Mouse (Mus musculus) lung, embryonic 14.5 days (tissue): ENCODE measurements around the gene Ube2j2. TPM values are rescaled to one million over a fixed set of nuclear protein-coding genes. Genes with fewer than 3 reads are reported as not detected.

Experiments used
- ATAC-seq: fragments of 200-750 bp; cut with Nextera tagmentation; 2 replicates; pipeline ENCODE4 v1.8.0; 2017; ENCODE audit warnings: mild to moderate bottlenecking, moderate TSS enrichment, moderate library complexity; ENCODE audit not compliant: insufficient read depth
- DNase-seq: peaks from one replicate; pipeline ENCODE4 v3.0.0-alpha.2; 2015
- H3K27ac ChIP-seq: fragments of 300-500 bp; sonication (generic); 2 replicates; pipeline ENCODE4 v1.5.1; 2014; ENCODE audit warnings: low read depth, mild to moderate bottlenecking, moderate library complexity
- H3K27me3 ChIP-seq: fragments of 300-500 bp; sonication (generic); 2 replicates; pipeline ENCODE4 v1.6.1; 2014; ENCODE audit warnings: low read length, control low read depth; ENCODE audit not compliant: insufficient read depth
- H3K36me3 ChIP-seq: fragments of 300-500 bp; sonication (generic); 2 replicates; pipeline ENCODE4 v1.6.1; 2014; ENCODE audit warnings: control low read depth; ENCODE audit not compliant: insufficient read depth
- H3K4me1 ChIP-seq: fragments of 300-500 bp; sonication (generic); 2 replicates; pipeline ENCODE4 v1.6.1; 2014; ENCODE audit warnings: antibody characterized with exemption, control low read depth; ENCODE audit not compliant: insufficient read depth
- H3K4me2 ChIP-seq: fragments of 300-500 bp; sonication (generic); 2 replicates; pipeline ENCODE4 v1.6.1; 2014; ENCODE audit warnings: mild to moderate bottlenecking
- H3K4me3 ChIP-seq: fragments of 300-500 bp; sonication (generic); 2 replicates; pipeline ENCODE4 v1.5.1; 2014; ENCODE audit warnings: low read depth, low read length
- H3K9ac ChIP-seq: fragments of 300-500 bp; sonication (generic); 2 replicates; pipeline ENCODE4 v1.6.1; 2014
- H3K9me3 ChIP-seq: fragments of 300-500 bp; sonication (generic); 2 replicates; pipeline ENCODE4 v1.6.1; 2016; ENCODE audit warnings: low read depth, low read length, control low read depth
- CTCF ChIP-seq: IDR thresholded peaks from 2 replicates; pipeline ENCODE4 v1.5.1; 2016; ENCODE audit warnings: antibody characterized with exemption, low read depth
- WGBS: fragments of 180-500 bp; shearing (Covaris S2); extraction: QIAGEN DNeasy Blood & Tissue Kit; methylation state at CpG from one replicate; pipeline ENCODE4 v1.1.7; 2014; 5-methylcytosine and 5-hydroxymethylcytosine counted together
- polyA plus RNA-seq: library from polyadenylated mRNA; unstranded; fragments of >200 nt; fragmentation: Nextera tagmentation; extraction: Ambion mirVana; gene quantifications from 2 replicates; pipeline ENCODE4 v1.2.1, GENCODE M21; 2014

Ube2j2 gene
- polyA plus RNA-seq, 1 experiment from 2014 or later: 127 TPM

- no peak overlapping the region for H3K27ac ChIP-seq
- no peak overlapping the region for H3K9ac ChIP-seq
- no peak for TF ChIP-seq CTCF
- H3K36me3 ChIP-seq: no peaks in the 10 kb centered on the region
- 70% methylated on average over 1 of the region's 1 CpGs for WGBS
- no peak for ATAC-seq
- no peaks in the 10 kb centered on the region for H3K27me3 ChIP-seq
- H3K4me2 ChIP-seq: no peak overlapping the region
- H3K4me1 ChIP-seq: no peaks in the 10 kb centered on the region
- no peaks in the 10 kb centered on the region for H3K9me3 ChIP-seq
- H3K4me3 ChIP-seq: no peak overlapping the region
- no peak for DNase-seq
These were observed 11.6 kb upstream of the Ube2j2 start for GRCm38 (mm10) chr4:155932031-155932430.

DNA sequence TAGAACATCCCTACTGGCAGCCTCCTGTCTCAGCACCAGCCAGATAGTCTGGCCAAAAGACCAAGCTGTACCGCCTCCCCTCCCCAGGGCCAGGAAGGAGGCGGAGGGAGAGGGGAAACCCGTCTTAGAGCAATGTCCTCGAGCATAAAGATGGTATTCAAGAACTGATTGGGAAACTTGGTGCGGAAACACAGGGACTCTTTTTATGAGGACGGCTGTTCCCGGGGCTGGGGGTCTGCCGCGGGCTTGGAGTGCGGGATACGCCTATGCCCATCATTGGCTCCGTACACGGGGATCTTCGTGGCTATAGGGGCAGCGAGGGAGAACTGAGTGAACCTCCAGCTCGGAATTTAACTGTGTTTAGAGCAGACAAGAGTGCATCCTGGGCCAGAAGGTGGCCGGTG lies 580 bp upstream of the Ube2j2 start:
- Histone ChIP-seq H3K4me1 (peaks cover 9% of the 10 kb centered on the region), H3K36me3 (peaks cover 14% of the 10 kb centered on the region; the same call in 1 of the 2 replicates), H3K27me3 (no peaks in the 10 kb centered on the region), H3K9ac (peak overlapping the region; percentile 91), H3K4me2 (peak overlapping the region; percentile 94), H3K9me3 (no peaks in the 10 kb centered on the region), H3K4me3 (peak overlapping the region; percentile 93), H3K27ac (peak overlapping the region; percentile 83; the same call in 1 of the 2 replicates)
- peak; percentile 19 for ATAC-seq
- peak; percentile 43 for DNase-seq
- WGBS: under 1% methylated on average over 17 of the region's 17 CpGs
- no peak for TF ChIP-seq CTCF

- H3K4me3 ChIP-seq: peak overlapping the region; percentile 93
- ATAC-seq (no peak), DNase-seq (peak; percentile 36)
- H3K27me3 ChIP-seq: no peaks in the 10 kb centered on the region
- peaks cover 25% of the 10 kb centered on the region for H3K36me3 ChIP-seq
- under 1% methylated on average over 17 of the region's 17 CpGs for WGBS
- H3K4me2 ChIP-seq: peak overlapping the region; percentile 94
- peaks cover 9% of the 10 kb centered on the region for H3K4me1 ChIP-seq
- peak overlapping the region; percentile 91 for H3K9ac ChIP-seq
- no peak for TF ChIP-seq CTCF
- H3K9me3 ChIP-seq: no peaks in the 10 kb centered on the region
- peak overlapping the region; percentile 18; the same call in 1 of the 2 replicates for H3K27ac ChIP-seq
These were observed 640 bp downstream of the Ube2j2 start for GRCm38 (mm10) chr4:155944271-155944670.

GRCm38 (mm10) chr4:155947094-155947493 lies 3.5 kb downstream of the Ube2j2 start:
- Histone ChIP-seq H3K27me3 (no peaks in the 10 kb centered on the region), H3K36me3 (peaks cover 53% of the 10 kb centered on the region), H3K9me3 (no peaks in the 10 kb centered on the region), H3K4me1 (peaks cover 9% of the 10 kb centered on the region), H3K27ac (no peak overlapping the region), H3K4me3 (no peak overlapping the region), H3K4me2 (no peak overlapping the region), H3K9ac (no peak overlapping the region)
- ATAC-seq (no peak), DNase-seq (no peak)
- no peak for TF ChIP-seq CTCF

- no peak overlapping the region for H3K9ac ChIP-seq
- H3K36me3 ChIP-seq: peaks cover 82% of the 10 kb centered on the region
- ATAC-seq (no peak), DNase-seq (no peak)
- H3K9me3 ChIP-seq: no peaks in the 10 kb centered on the region
- 94% methylated on average over 6 of the region's 6 CpGs for WGBS
- H3K27me3 ChIP-seq: no peaks in the 10 kb centered on the region
- no peak overlapping the region for H3K4me2 ChIP-seq
- H3K27ac ChIP-seq: no peak overlapping the region
- no peaks in the 10 kb centered on the region for H3K4me1 ChIP-seq
- H3K4me3 ChIP-seq: no peak overlapping the region
- TF ChIP-seq CTCF: no peak
These were observed 11.9 kb downstream of the Ube2j2 start for GRCm38 (mm10) chr4:155955491-155955890.

GRCm38 (mm10) chr4:155959275-155959674 lies 15.6 kb downstream of the Ube2j2 start:
- Histone ChIP-seq H3K9me3 (no peaks in the 10 kb centered on the region), H3K4me1 (peaks cover 7% of the 10 kb centered on the region; the same call in 1 of the 2 replicates), H3K27ac (no peak overlapping the region), H3K4me3 (no peak overlapping the region), H3K4me2 (no peak overlapping the region), H3K9ac (no peak overlapping the region), H3K27me3 (no peaks in the 10 kb centered on the region), H3K36me3 (peaks cover 54% of the 10 kb centered on the region)
- peak; percentile 47; the same call in 1 of the 2 replicates for ATAC-seq
- 8% methylated on average over 5 of the region's 5 CpGs for WGBS
- TF ChIP-seq CTCF: peak; percentile 86
- DNase-seq: peak; percentile 95

- Histone ChIP-seq H3K9me3 (no peaks in the 10 kb centered on the region), H3K36me3 (peaks cover 52% of the 10 kb centered on the region), H3K9ac (peak within 1 kb of the TSS; percentile 77), H3K4me3 (peak within 1 kb of the TSS; percentile 62), H3K27ac (peak within 1 kb of the TSS; percentile 48), H3K4me2 (peak within 1 kb of the TSS; percentile 97), H3K27me3 (no peaks in the 10 kb centered on the region), H3K4me1 (peaks cover 7% of the 10 kb centered on the region; the same call in 1 of the 2 replicates)
- WGBS: under 1% methylated on average over 39 of the region's 42 CpGs
- ATAC-seq (peak; percentile 88), DNase-seq (peak; percentile 71)
- TF ChIP-seq CTCF: 0 out of 2 replicates have a peak, but pooled peaks have one; percentile 8
These were observed 18.7 kb downstream of the Ube2j2 start, which contains the start of gene C1qtnf12 for GRCm38 (mm10) chr4:155962167-155962971. C1qtnf12 (plus strand) TSS chr4:155962318.
